Mouse (Mus musculus) intestine, postnatal 0 days (tissue): ENCODE data around the gene Pop7. TPM values are rescaled to one million over a fixed set of nuclear protein-coding genes. Genes with fewer than 3 reads are reported as not detected.

Experiments
- ATAC-seq: fragments of 200-750 bp; cut with Nextera tagmentation; 2 replicates; pipeline ENCODE4 v1.8.0; 2017; ENCODE audit warnings: mild to moderate bottlenecking, moderate TSS enrichment, moderate library complexity
- H3K27ac ChIP-seq: fragments of 300-500 bp; sonication (generic); 2 replicates; pipeline ENCODE4 v1.5.1; 2014; ENCODE audit warnings: mild to moderate bottlenecking, low read depth, low read length, moderate library complexity
- H3K27me3 ChIP-seq: fragments of 300-500 bp; sonication (generic); replicated peaks from 2 replicates; pipeline ENCODE4 v1.6.1; 2014; ENCODE audit warnings: low read length, mixed read lengths; ENCODE audit not compliant: control insufficient read depth, insufficient read depth
- H3K36me3 ChIP-seq: fragments of 300-500 bp; sonication (generic); 2 replicates; pipeline ENCODE4 v1.6.1; 2014; ENCODE audit warnings: mild to moderate bottlenecking, moderate library complexity; ENCODE audit not compliant: control insufficient read depth, insufficient read depth
- H3K4me1 ChIP-seq: fragments of 300-500 bp; sonication (generic); replicated peaks from 2 replicates; pipeline ENCODE4 v1.6.1; 2014; ENCODE audit warnings: antibody characterized with exemption, low read length, mixed read lengths; ENCODE audit not compliant: control insufficient read depth, insufficient read depth
- H3K4me2 ChIP-seq: fragments of 300-500 bp; sonication (generic); replicated peaks from 2 replicates; pipeline ENCODE4 v1.6.1; 2014; ENCODE audit warnings: low read depth, mild to moderate bottlenecking, moderate library complexity
- H3K4me3 ChIP-seq: fragments of 300-500 bp; sonication (generic); 2 replicates; pipeline ENCODE4 v1.5.1; 2014; ENCODE audit warnings: low read depth, low read length
- H3K9ac ChIP-seq: fragments of 300-500 bp; sonication (generic); 2 replicates; pipeline ENCODE4 v1.6.1; 2014; ENCODE audit warnings: mild to moderate bottlenecking, low read depth, low read length
- H3K9me3 ChIP-seq: fragments of 300-500 bp; sonication (generic); 2 replicates; pipeline ENCODE4 v1.6.1; 2016; ENCODE audit warnings: mixed run types; ENCODE audit not compliant: control insufficient read depth
- CTCF ChIP-seq: sonication (generic); IDR thresholded peaks from 2 replicates; pipeline ENCODE4 v1.5.1; 2016; ENCODE audit warnings: low read depth, mild to moderate bottlenecking, control low read depth, antibody characterized with exemption, moderate library complexity
- WGBS: fragments of 180-500 bp; shearing (Covaris S2); extraction: QIAGEN DNeasy Blood & Tissue Kit; methylation state at CpG from one replicate; pipeline ENCODE4 v1.1.7; 2014; 5-methylcytosine and 5-hydroxymethylcytosine counted together
- polyA plus RNA-seq: library from polyadenylated mRNA; unstranded; fragments of >200 nt; fragmentation: Nextera tagmentation; extraction: Ambion mirVana; gene quantifications from 2 replicates; pipeline ENCODE4 v1.2.1, GENCODE M21; 2015

The Pop7 gene
- polyA plus RNA-seq, 1 experiment from 2014 or later, result 47.9 TPM

- WGBS, result 87% methylated on average over 3 of the region's 3 CpGs
- no peak for TF ChIP-seq CTCF
- Histone ChIP-seq H3K4me2 (no peak overlapping the region), H3K4me3 (no peak overlapping the region), H3K4me1 (peaks cover 6% of the 10 kb centered on the region; the same call in 1 of the 2 replicates), H3K27me3 (no peaks in the 10 kb centered on the region), H3K27ac (no peak overlapping the region), H3K9ac (no peak overlapping the region), H3K36me3 (peaks cover 16% of the 10 kb centered on the region), H3K9me3 (no peaks in the 10 kb centered on the region)
- no peak for ATAC-seq
These were observed 12.5 kb upstream of the Pop7 start for GRCm38 (mm10) chr5:137514811-137515210.

GRCm38 (mm10) chr5:137513951-137514721 lies 11.8 kb upstream of the Pop7 start:
- no peak for ATAC-seq
- Histone ChIP-seq H3K4me1 (peaks cover 6% of the 10 kb centered on the region; the same call in 1 of the 2 replicates), H3K9me3 (no peaks in the 10 kb centered on the region), H3K9ac (no peak overlapping the region), H3K4me3 (no peak overlapping the region), H3K4me2 (no peak overlapping the region), H3K36me3 (peaks cover 10% of the 10 kb centered on the region), H3K27me3 (no peaks in the 10 kb centered on the region), H3K27ac (no peak overlapping the region)
- WGBS, result 87% methylated on average over 12 of the region's 12 CpGs
- no peak for TF ChIP-seq CTCF

GRCm38 (mm10) chr5:137512847-137513794 lies 10.8 kb upstream of the Pop7 start:
- no peak for ATAC-seq
- 79% methylated on average over 11 of the region's 11 CpGs for WGBS
- Histone ChIP-seq H3K4me2 (no peak overlapping the region), H3K9me3 (no peaks in the 10 kb centered on the region), H3K4me1 (peaks cover 6% of the 10 kb centered on the region; the same call in 1 of the 2 replicates), H3K9ac (no peak overlapping the region), H3K4me3 (no peak overlapping the region), H3K36me3 (no peaks in the 10 kb centered on the region; the same call in 1 of the 2 replicates), H3K27ac (no peak overlapping the region), H3K27me3 (no peaks in the 10 kb centered on the region)
- peak; percentile 76 for TF ChIP-seq CTCF

GRCm38 (mm10) chr5:137511706-137512105 lies 9.4 kb upstream of the Pop7 start:
- no peak for TF ChIP-seq CTCF
- no peaks in the 10 kb centered on the region for H3K36me3 ChIP-seq
- peaks cover 6% of the 10 kb centered on the region; the same call in 1 of the 2 replicates for H3K4me1 ChIP-seq
- ATAC-seq, result no peak
- H3K27me3 ChIP-seq, result no peaks in the 10 kb centered on the region
- peak overlapping the region; percentile 95 for H3K4me2 ChIP-seq
- no peak overlapping the region for H3K9ac ChIP-seq
- H3K4me3 ChIP-seq, result peak overlapping the region; percentile 95
- no peaks in the 10 kb centered on the region for H3K9me3 ChIP-seq
- WGBS, result 48% methylated on average over 3 of the region's 3 CpGs
- H3K27ac ChIP-seq, result no peak overlapping the region

- H3K9me3 ChIP-seq, result no peaks in the 10 kb centered on the region
- peak; percentile 56 for ATAC-seq
- peak overlapping the region; percentile 87 for H3K27ac ChIP-seq
- no peaks in the 10 kb centered on the region for H3K36me3 ChIP-seq
- no peaks in the 10 kb centered on the region for H3K27me3 ChIP-seq
- no peak for TF ChIP-seq CTCF
- 1% methylated on average over 39 of the region's 83 CpGs for WGBS
- H3K4me2 ChIP-seq, result peak overlapping the region; percentile 95
- H3K9ac ChIP-seq, result peak overlapping the region; percentile 99
- peaks cover 6% of the 10 kb centered on the region; the same call in 1 of the 2 replicates for H3K4me1 ChIP-seq
- peak overlapping the region; percentile 95 for H3K4me3 ChIP-seq
These were observed 8.5 kb upstream of the Pop7 start for GRCm38 (mm10) chr5:137510573-137511390.
